Mouse (Mus musculus) G1E (cell line): ENCODE results near the gene Prickle1.

ENCODE experiments used
- CTCF ChIP-seq: IDR thresholded peaks from 2 replicates; pipeline ENCODE4 v1.5.1; 2012; ENCODE audit warnings: low read depth, low read length, inconsistent platforms, mixed read lengths
- GATA1 ChIP-seq: IDR thresholded peaks from 2 replicates; pipeline ENCODE4 v1.6.1; 2012; ENCODE audit warnings: borderline replicate concordance, low read length, inconsistent platforms, mixed read lengths
- POLR2AphosphoS5 ChIP-seq: IDR thresholded peaks from 2 replicates; pipeline ENCODE4 v1.6.1; 2012; ENCODE audit warnings: low read depth, low read length, inconsistent platforms; ENCODE audit not compliant: insufficient replicate concordance
- TAL1 ChIP-seq: conservative IDR thresholded peaks from 2 replicates; pipeline ENCODE4 v1.6.1; 2012; ENCODE audit warnings: low read depth, low read length, inconsistent platforms, mixed read lengths

DNA sequence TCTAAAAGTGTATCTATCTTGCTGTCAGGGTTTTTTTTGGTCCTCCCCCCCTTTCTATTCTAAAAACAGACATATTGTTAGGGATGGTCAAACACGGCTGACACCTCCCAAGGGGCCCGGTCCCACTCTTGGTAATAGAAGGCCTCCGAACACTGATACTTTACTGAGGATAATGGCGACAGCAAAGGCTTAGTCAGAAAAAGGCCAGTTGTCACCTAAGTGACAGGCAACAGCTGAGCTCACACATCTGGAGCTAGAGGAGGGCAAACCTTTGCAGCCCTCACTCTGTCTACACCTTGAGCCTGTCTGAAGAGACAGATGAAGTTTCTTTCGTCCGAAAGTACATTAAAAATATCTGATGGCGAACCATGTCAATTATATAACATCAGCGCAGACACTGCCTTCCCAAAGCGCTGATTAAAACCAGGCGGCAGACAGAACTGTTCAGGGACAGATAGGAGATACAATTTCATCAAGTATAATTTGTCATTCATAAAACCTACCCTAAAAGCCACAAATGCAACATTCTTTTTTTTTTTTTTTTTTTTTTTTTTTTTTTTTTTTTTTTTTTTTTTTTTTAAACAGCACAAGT lies 1.3 kb downstream of the Prickle1 start:
- TF ChIP-seq CTCF: no peak
- no peak for TF ChIP-seq TAL1
- TF ChIP-seq GATA1: no peak
- TF ChIP-seq POLR2AphosphoS5: no peak
